Mouse (Mus musculus) lung, postnatal 36 days (tissue): ENCODE results near the gene Zfp600.
"Not testable (repeated sequence)": the region's sequence is repeated elsewhere in the genome, so short reads cannot be mapped to it uniquely, and the experiment has no call there.

ENCODE experiments used
- DNase-seq: peaks from one replicate; pipeline ENCODE4 v3.0.0; 2022; ENCODE audit warnings: mixed read lengths

The Zfp600 gene

GRCm38 (mm10) chr4:146156524-146156923 is at the start of gene Zfp600:
Zfp600 (plus strand) TSS chr4:146156824.
- not testable (repeated sequence) for DNase-seq

- not testable (repeated sequence) for DNase-seq
Measured at GRCm38 (mm10) chr4:146162893-146163292, 6.3 kb downstream of the Zfp600 start.

- not testable (repeated sequence) for DNase-seq
Measured at GRCm38 (mm10) chr4:146167202-146167832, 10.7 kb downstream of the Zfp600 start.

- DNase-seq, result not testable (repeated sequence)
Measured at GRCm38 (mm10) chr4:146167879-146168532, 11.4 kb downstream of the Zfp600 start.

- not testable (repeated sequence) for DNase-seq
Measured at GRCm38 (mm10) chr4:146168730-146169215, 12.1 kb downstream of the Zfp600 start.

- not testable (repeated sequence) for DNase-seq
Measured at GRCm38 (mm10) chr4:146173378-146174226, 17.0 kb downstream of the Zfp600 start.

- not testable (repeated sequence) for DNase-seq
Measured at GRCm38 (mm10) chr4:146204357-146204756, 47.7 kb downstream of the Zfp600 start.

GRCm38 (mm10) chr4:146239252-146240244 is 82.9 kb downstream of the Zfp600 start:
- DNase-seq, result not testable (repeated sequence)

- DNase-seq, result not testable (repeated sequence)
Measured at GRCm38 (mm10) chr4:146242119-146242518, 85.5 kb downstream of the Zfp600 start.
